Mouse (Mus musculus) CH12F3 (cell line): ENCODE data around the gene Tectb.

Source experiments
- in situ Hi-C: fragments of 300-500 bp; cut with MboI; formaldehyde crosslinking; loops from 2 replicates; pipeline ENCODE4 v1.14.3; 2020; ENCODE audit warnings: low sequenced_read_pairs

Tectb gene

GRCm38 (mm10) chr19:55207746-55208538 lies 27.4 kb downstream of the Tectb start:
- in situ Hi-C loops, result loop anchor here (10.0 kb wide), 1 partner anchor 143 kb away; no protein-coding TSS in a partner anchor

GRCm38 (mm10) chr19:55208654-55209053 lies 28.1 kb downstream of the Tectb start:
- in situ Hi-C loops, result loop anchor here (10.0 kb wide), 1 partner anchor 144 kb away; no protein-coding TSS in a partner anchor

- in situ Hi-C loops, result loop anchor here (10.0 kb wide), 1 partner anchor 144 kb away; no protein-coding TSS in a partner anchor
Measured at GRCm38 (mm10) chr19:55209084-55209483, 28.6 kb downstream of the Tectb start.

- in situ Hi-C loops, result no loop called here
Measured at GRCm38 (mm10) chr19:55211698-55212097, 31.2 kb downstream of the Tectb start.

- in situ Hi-C loops, result no loop called here
Measured at GRCm38 (mm10) chr19:55213617-55214340, 33.2 kb downstream of the Tectb start.

GRCm38 (mm10) chr19:55216876-55217275 lies 36.3 kb downstream of the Tectb start:
- in situ Hi-C loops, result no loop called here

- in situ Hi-C loops, result no loop called here
Measured at GRCm38 (mm10) chr19:55217365-55217764, 36.8 kb downstream of the Tectb start.

GRCm38 (mm10) chr19:55218192-55218739 lies 37.7 kb downstream of the Tectb start:
- in situ Hi-C loops, result no loop called here

GRCm38 (mm10) chr19:55218741-55219221 lies 38.2 kb downstream of the Tectb start:
- in situ Hi-C loops, result no loop called here

GRCm38 (mm10) chr19:55219359-55219758 lies 38.8 kb downstream of the Tectb start:
- in situ Hi-C loops, result no loop called here

- in situ Hi-C loops, result no loop called here
Measured at GRCm38 (mm10) chr19:55221208-55221607, 40.7 kb downstream of the Tectb start.

GRCm38 (mm10) chr19:55222268-55222667 lies 41.7 kb downstream of the Tectb start:
- in situ Hi-C loops, result no loop called here

- in situ Hi-C loops, result no loop called here
Measured at GRCm38 (mm10) chr19:55226621-55227020, 46.1 kb downstream of the Tectb start.

- in situ Hi-C loops, result no loop called here
Measured at GRCm38 (mm10) chr19:55227135-55227534, 46.6 kb downstream of the Tectb start.

- in situ Hi-C loops, result no loop called here
Measured at GRCm38 (mm10) chr19:55231081-55231480, 50.5 kb downstream of the Tectb start.

- in situ Hi-C loops, result no loop called here
Measured at GRCm38 (mm10) chr19:55232136-55232535, 51.6 kb downstream of the Tectb start.

- in situ Hi-C loops, result no loop called here
Measured at GRCm38 (mm10) chr19:55236026-55236425, 55.5 kb downstream of the Tectb start.

GRCm38 (mm10) chr19:55236564-55236963 lies 56.0 kb downstream of the Tectb start:
- in situ Hi-C loops, result no loop called here

GRCm38 (mm10) chr19:55239766-55240426 lies 59.4 kb downstream of the Tectb start:
- in situ Hi-C loops, result no loop called here

GRCm38 (mm10) chr19:55241186-55241645 lies 60.7 kb downstream of the Tectb start, which contains the start of gene Gucy2g:
Gucy2g (minus strand) TSS chr19:55241236.
- in situ Hi-C loops, result no loop called here

GRCm38 (mm10) chr19:55244791-55245231 lies 64.3 kb downstream of the Tectb start:
- in situ Hi-C loops, result no loop called here
